Mouse (Mus musculus): ENCODE results near the gene Kcnh2.

DNA sequence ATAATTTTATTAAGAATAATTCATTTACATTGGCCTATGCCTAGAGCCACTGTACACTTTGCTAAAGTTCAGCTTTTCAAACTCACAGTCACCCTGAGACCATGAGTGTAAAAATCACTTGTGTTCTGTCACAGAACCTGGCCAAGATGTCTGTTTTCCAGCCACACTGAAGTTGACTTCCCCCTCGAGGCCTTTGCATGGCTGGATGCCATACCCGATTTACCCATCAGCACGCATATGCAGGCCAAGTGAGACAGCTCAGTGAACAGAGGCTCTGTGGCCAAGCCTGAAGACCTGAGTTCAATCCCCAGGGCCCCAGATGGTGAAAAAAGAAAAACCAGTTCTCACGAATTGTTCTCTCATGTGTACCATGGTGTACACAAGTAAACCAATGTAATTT lies 80.5 kb downstream of the Kcnh2 start:
- TF ChIP-seq CTCF (IDR thresholded peaks at IDR 0.05) (no peak), EP300 (IDR thresholded peaks at IDR 0.05; ENCODE audit: insufficient read depth, low read depth, low read length) (no peak), POLR2A (IDR thresholded peaks at IDR 0.05; ENCODE audit: insufficient read depth, low read depth, low read length) (no peak)
